Mouse (Mus musculus) liver, adult 10 weeks (tissue): Measurements from ENCODE around the gene Vmn1r41. TPM values are rescaled to one million over a fixed set of nuclear protein-coding genes. Genes with fewer than 3 reads are reported as not detected.

ENCODE experiments used
- polyA plus RNA-seq: library from polyadenylated mRNA; stranded (reverse); fragments of 350-450 nt; fragmentation: Illumina TruSeq; extraction: RNeasy Lipid Tissue Mini Kit (QIAGEN cat#74804); gene quantifications from one replicate; pipeline ENCODE4 v1.2.3, GENCODE M21; 2014; ENCODE audit warnings: low read depth, low replicate concordance

Vmn1r41 gene
- polyA plus RNA-seq: not detected

DNA sequence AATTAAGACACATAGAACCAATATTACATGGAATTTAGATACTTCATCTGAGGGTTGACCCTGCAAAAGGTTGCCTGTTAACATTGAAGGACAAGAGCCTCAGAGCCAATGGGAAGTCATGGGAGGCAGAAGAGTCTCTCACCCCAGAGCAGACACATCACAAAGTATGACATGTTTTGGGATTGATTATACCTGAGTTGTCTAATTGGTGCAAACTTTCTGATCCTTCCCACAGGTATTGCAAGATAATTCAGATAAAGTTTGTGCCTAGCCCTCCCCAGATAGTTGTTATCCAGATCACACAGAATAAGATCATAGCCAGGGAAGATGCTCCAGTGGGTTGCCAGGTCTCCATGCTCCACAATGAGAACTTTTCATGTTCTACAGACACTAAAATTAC, at the start of gene Vmn1r41:
Vmn1r41 (plus strand) TSS at position 301 of the 400 bp plus-strand sequence.

DNA sequence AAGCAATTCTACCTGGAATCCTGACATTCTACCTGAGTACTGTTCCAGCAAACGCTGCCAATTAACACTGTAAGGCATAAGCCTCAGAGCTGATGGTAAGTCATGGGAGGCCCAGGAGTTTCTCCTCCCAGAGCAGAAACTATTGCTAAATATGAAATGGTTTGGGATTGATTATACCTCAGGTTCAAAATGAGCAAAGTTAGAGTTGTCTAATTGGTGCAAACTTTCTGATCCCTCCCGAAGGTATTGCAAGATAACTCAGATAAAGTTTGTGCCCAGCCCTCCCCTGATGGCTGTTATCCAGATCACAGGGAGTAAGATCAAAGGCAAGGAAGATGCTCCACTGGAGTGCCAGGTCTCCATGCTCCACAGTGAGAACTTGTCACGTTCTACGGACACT, 33.3 kb upstream of the Vmn1r41 start, which contains the start of gene Vmn1r40:
Vmn1r40 (plus strand) TSS at position 301 of the 400 bp plus-strand sequence.

Other genes with a start within 250 kb of the Vmn1r41 start
- not detected for gene Chchd6, start 145.1 kb upstream of the Vmn1r41 start, polyA plus RNA-seq
- 5.5 TPM for gene Txnrd3, start 96.8 kb upstream of the Vmn1r41 start, polyA plus RNA-seq
- not detected for gene Vmn1r40, start 33.2 kb upstream of the Vmn1r41 start, polyA plus RNA-seq
- gene Vmn1r42, start 135.6 kb downstream of the Vmn1r41 start, polyA plus RNA-seq: not detected
- gene Vmn1r43, start 135.6 kb downstream of the Vmn1r41 start, polyA plus RNA-seq: not detected
- not detected for gene Vmn1r44, start 142.9 kb downstream of the Vmn1r41 start, polyA plus RNA-seq
- not detected for gene Vmn1r45, start 199.8 kb downstream of the Vmn1r41 start, polyA plus RNA-seq
- not detected for gene Vmn1r46, start 228.5 kb downstream of the Vmn1r41 start, polyA plus RNA-seq